Mouse (Mus musculus) limb, embryonic 10.5 days (tissue): ENCODE results near the gene Actbl2. TPM values are rescaled to one million over a fixed set of nuclear protein-coding genes. Genes with fewer than 3 reads are reported as not detected.

ENCODE experiments used
- DNase-seq: peaks from one replicate; pipeline ENCODE4 v3.0.0-alpha.2; 2017; ENCODE audit warnings: low spot score
- H3K27ac ChIP-seq: fragments of 300-500 bp; sonication (generic); 2 replicates; pipeline ENCODE4 v1.5.1; 2016; ENCODE audit warnings: mild to moderate bottlenecking
- H3K27me3 ChIP-seq: fragments of 300-500 bp; sonication (generic); 2 replicates; pipeline ENCODE4 v1.6.1; 2016; ENCODE audit warnings: low read depth, mild to moderate bottlenecking; ENCODE audit not compliant: poor library complexity, severe bottlenecking
- H3K36me3 ChIP-seq: fragments of 300-500 bp; sonication (generic); 2 replicates; pipeline ENCODE4 v1.6.1; 2016; ENCODE audit warnings: mild to moderate bottlenecking, moderate library complexity
- H3K4me1 ChIP-seq: fragments of 300-500 bp; sonication (generic); 2 replicates; pipeline ENCODE4 v1.6.1; 2016
- H3K4me3 ChIP-seq: fragments of 300-500 bp; sonication (generic); 2 replicates; pipeline ENCODE4 v1.5.1; 2016; ENCODE audit warnings: mild to moderate bottlenecking, moderate library complexity
- H3K9me3 ChIP-seq: fragments of 300-500 bp; sonication (generic); replicated peaks from 2 replicates; pipeline ENCODE4 v1.6.1; 2016; ENCODE audit warnings: mild to moderate bottlenecking
- WGBS: fragments of 180-500 bp; shearing (Covaris S2); methylation state at CpG from one replicate; pipeline ENCODE4 v1.1.7; 2016; 5-methylcytosine and 5-hydroxymethylcytosine counted together
- polyA plus RNA-seq: library from polyadenylated mRNA; unstranded; fragments of >200 nt; fragmentation: Nextera tagmentation; extraction: Ambion mirVana; gene quantifications from 2 replicates; pipeline ENCODE4 v1.2.1, GENCODE M21; 2016

Gene Actbl2
- polyA plus RNA-seq, 1 experiment from 2014 or later: not detected

DNA sequence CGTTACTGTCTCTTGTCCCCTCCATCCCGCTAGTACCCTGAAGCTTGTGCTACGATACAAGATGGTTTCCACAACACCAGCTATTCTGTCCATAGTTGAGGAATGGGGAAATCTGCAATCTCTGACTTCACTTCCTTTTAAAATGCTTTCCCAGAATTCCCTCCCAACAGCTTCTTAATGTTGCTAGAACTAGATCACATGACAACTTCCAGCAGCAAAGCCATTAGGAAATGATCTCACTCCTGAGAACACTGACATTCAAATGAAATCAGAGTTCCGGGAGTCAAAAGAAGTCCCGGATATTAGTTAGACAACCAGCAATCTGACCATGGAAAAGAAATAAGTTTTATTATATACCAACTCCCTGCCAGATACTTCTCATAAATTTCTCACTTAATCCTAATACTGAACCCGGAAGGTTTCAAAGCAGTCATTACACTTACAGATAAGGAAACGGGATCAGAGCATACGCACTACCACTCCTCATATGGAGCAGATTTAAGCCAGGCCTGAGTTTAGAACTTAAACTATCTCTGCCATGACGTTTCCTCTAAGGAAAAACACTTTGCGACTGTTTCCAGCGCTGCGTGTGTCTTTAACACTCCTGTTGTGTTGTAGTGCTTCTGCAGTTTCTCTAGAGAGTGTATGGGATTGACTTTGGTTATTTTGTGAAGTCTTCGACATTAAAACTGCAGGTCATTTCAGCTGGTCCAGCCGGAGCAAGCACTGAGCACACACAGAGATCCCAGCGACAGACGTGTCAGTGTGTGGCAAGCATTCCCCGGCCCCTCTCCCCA lies 36.5 kb downstream of the Actbl2 start:
- H3K9me3 ChIP-seq: no peaks in the 10 kb centered on the region
- WGBS: 75% methylated on average over 17 of the region's 17 CpGs
- no peaks in the 10 kb centered on the region for H3K27me3 ChIP-seq
- no peak for DNase-seq
- no peak overlapping the region for H3K4me3 ChIP-seq
- peak overlapping the region; percentile 9; the same call in 1 of the 2 replicates for H3K27ac ChIP-seq
- no peaks in the 10 kb centered on the region for H3K36me3 ChIP-seq
- H3K4me1 ChIP-seq: peaks cover 7% of the 10 kb centered on the region; the same call in 1 of the 2 replicates

DNA sequence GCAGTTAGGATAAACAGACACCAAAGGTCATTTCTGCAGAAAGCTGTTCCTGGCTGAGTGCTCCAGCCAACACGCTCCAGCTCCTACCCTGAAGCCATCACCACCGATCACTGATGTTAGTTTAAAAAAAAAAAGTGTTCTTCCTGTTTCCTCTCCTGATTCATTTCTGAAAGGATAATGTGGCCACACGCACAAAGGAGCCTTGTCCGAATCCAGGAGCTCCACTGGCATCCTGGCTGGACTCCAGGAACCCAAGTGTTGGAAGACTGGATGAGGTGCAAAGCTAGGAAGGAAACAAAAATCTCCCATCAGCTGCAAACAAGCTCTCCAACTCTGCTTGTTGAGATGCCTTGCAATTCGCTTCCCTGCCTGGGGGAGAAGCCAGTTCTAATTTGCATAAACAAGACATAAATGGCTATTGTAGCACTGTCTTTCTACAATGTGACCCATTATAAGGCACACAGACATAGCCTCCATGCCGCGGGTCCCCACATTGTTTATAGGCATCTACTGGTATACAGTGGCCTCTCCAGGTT lies 37.2 kb downstream of the Actbl2 start:
- Histone ChIP-seq H3K9me3 (no peaks in the 10 kb centered on the region), H3K4me3 (no peak overlapping the region), H3K4me1 (peaks cover 7% of the 10 kb centered on the region; the same call in 1 of the 2 replicates), H3K36me3 (no peaks in the 10 kb centered on the region), H3K27ac (peak overlapping the region; percentile 9; the same call in 1 of the 2 replicates), H3K27me3 (no peaks in the 10 kb centered on the region)
- WGBS: 82% methylated on average over 7 of the region's 7 CpGs
- no peak for DNase-seq

DNA sequence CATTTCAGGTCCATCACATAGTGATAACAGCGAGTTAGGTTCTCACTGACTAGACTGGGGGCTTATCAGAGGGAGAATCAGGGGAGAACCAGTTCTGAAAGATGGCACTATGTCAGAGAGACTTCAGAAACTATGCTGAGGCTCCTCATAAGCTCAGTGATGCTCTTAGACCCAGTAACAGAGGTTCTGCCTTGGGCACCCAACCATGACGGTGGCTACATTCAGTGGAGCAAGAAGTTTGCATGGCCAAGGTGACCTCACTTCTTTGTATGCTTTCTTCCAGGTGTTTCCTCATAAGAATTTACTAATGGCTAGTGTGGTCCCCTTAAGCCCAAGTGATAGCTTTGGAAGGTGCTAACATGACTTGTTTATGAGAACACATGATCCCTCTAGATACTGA lies 38.7 kb downstream of the Actbl2 start:
- Histone ChIP-seq H3K27ac (no peak overlapping the region), H3K36me3 (no peaks in the 10 kb centered on the region), H3K27me3 (no peaks in the 10 kb centered on the region), H3K4me1 (peaks cover 7% of the 10 kb centered on the region; the same call in 1 of the 2 replicates), H3K4me3 (no peak overlapping the region), H3K9me3 (no peaks in the 10 kb centered on the region)
- WGBS: 89% methylated on average over 2 of the region's 2 CpGs
- DNase-seq: no peak

DNA sequence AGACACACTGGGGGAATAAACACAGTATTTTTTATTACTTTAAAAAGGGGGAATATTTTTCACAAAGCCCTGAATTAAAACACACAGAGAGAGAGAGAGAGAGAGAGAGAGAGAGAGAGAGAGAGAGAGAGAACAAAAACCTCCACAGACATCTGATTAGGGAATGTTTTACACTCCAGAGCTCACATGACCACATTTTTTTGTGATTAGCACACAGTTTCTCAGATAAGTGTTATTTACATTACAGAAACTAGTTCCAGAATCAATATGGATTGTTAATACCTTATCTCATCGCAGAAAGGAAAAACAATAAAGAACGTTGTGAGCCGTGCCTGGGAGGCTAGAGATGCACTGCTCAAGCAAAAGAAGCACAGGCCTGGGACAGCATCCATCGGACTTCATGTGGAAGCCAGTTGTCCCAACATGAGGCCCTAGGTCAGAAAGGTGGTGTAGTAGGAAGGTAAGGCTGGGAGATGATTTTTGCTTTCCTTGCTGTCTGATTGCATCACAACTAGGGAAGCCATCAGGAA lies 40.2 kb downstream of the Actbl2 start:
- Histone ChIP-seq H3K9me3 (no peaks in the 10 kb centered on the region), H3K36me3 (no peaks in the 10 kb centered on the region), H3K27ac (no peak overlapping the region), H3K27me3 (no peaks in the 10 kb centered on the region), H3K4me1 (peaks cover 7% of the 10 kb centered on the region; the same call in 1 of the 2 replicates), H3K4me3 (no peak overlapping the region)
- 92% methylated on average over 4 of the region's 4 CpGs for WGBS
- DNase-seq: no peak

DNA sequence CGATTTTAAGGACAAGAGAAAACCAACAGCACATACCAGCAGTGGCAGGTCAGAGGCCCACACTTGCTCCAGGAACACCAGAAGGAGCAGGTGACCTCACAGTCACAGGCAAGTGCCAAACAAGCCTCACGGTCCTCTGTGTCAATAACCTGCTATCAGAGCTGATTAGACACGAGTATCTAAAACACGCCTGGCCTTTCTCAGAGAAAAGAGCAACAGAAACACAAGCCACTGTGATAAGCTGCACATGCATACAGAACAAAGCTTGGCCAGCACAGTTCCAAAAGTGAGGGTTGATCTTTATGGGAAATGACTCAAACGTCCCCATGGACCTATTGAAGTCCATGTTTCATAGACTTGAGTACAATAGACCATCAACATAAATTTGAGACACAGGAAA lies 41.2 kb downstream of the Actbl2 start:
- Histone ChIP-seq H3K4me3 (no peak overlapping the region), H3K9me3 (no peaks in the 10 kb centered on the region), H3K27ac (no peak overlapping the region), H3K36me3 (no peaks in the 10 kb centered on the region), H3K27me3 (no peaks in the 10 kb centered on the region), H3K4me1 (peaks cover 7% of the 10 kb centered on the region; the same call in 1 of the 2 replicates)
- 76% methylated on average over 5 of the region's 5 CpGs for WGBS
- DNase-seq: no peak

DNA sequence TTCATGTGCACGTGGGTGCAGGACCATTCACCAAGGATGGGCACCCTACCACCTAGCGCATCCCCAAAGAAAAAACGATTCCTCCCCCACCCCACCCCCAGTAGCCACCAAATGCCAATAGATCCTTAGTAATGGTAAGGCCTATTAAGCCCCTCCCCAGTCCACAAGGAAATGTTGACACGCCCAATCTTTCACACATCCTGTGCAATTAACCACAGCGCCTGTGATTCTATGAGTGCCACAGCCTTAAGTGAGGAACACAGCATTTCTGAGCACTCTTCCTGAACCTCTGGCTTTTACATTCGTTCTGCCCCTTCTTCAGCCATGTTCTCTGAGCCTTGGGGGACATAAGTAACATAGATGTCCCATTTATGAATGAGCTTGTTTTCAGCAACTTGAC lies 42.8 kb downstream of the Actbl2 start:
- Histone ChIP-seq H3K27ac (no peak overlapping the region), H3K27me3 (no peaks in the 10 kb centered on the region), H3K36me3 (no peaks in the 10 kb centered on the region), H3K9me3 (no peaks in the 10 kb centered on the region), H3K4me1 (no peaks in the 10 kb centered on the region), H3K4me3 (no peak overlapping the region)
- WGBS: 86% methylated on average over 6 of the region's 6 CpGs
- DNase-seq: no peak

DNA sequence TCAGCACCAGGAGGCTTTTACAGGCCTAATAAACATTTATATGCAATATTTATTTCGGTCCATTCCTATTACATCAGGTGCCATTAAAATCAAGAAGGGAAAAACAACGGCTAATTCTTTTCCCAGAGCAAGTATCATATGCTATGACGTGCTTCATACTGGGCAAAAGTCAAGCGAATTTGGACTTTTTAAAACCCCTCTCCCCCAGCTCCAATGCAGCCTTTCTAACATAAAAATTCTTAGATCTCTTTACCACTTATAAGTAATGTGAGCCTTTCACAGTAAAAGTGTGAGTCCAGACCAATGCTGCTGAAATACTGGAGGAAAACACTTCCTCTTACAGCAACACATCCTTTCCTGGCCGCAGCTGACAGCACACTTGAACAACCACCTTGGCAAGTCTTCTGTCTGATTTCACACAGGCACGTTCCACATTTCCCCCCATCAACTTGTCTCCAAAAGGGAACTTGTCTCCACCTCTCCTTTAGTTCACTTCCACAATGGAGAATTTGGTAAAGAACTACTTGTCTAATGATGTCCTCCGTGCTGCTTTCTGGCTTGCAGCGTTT lies 44.4 kb downstream of the Actbl2 start:
- no peaks in the 10 kb centered on the region for H3K27me3 ChIP-seq
- no peak overlapping the region for H3K4me3 ChIP-seq
- DNase-seq: no peak
- no peak overlapping the region for H3K27ac ChIP-seq
- no peaks in the 10 kb centered on the region for H3K4me1 ChIP-seq
- no peaks in the 10 kb centered on the region for H3K36me3 ChIP-seq
- no peaks in the 10 kb centered on the region for H3K9me3 ChIP-seq
- 88% methylated on average over 8 of the region's 8 CpGs for WGBS

DNA sequence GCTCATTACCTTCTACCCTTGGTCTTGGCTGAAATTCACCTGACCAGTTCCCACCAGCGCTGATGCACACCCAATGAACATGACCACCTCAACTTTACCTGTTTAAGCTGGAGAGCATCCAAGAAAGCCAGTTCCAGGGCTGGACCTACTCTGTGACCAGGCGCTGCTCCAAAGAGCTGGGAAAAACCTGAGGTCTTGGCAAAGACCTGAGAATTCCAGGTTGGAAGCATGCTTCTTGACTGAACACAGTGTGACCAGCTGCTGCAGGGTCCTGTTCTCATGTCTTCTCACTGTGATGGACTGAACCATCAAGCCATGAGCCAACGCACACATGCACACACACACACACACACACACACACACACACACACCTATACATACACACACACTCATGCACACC lies 46.0 kb downstream of the Actbl2 start:
- Histone ChIP-seq H3K4me1 (no peaks in the 10 kb centered on the region), H3K9me3 (no peaks in the 10 kb centered on the region), H3K4me3 (no peak overlapping the region), H3K36me3 (no peaks in the 10 kb centered on the region), H3K27me3 (no peaks in the 10 kb centered on the region), H3K27ac (no peak overlapping the region)
- no peak for DNase-seq
- WGBS: 86% methylated on average over 3 of the region's 3 CpGs

DNA sequence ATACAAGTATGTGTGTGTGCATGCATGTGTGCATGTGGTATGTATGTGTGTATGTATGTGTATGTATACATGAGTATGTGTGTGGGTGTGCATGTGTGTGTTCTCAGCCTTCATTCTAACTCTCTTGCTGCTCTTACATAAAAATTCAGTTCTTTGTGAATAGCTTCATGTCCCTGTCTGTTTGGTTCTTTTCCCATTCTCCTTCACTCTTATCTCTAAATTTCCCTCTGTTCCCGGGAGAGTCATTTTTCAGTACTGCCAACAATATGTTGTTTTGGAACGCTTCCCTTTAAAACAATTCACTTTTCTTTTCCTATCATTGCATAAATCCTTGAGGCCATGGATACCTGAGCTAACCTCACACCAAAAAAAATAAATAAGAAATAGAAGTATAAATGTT lies 46.6 kb downstream of the Actbl2 start:
- Histone ChIP-seq H3K27me3 (no peaks in the 10 kb centered on the region), H3K9me3 (no peaks in the 10 kb centered on the region), H3K4me1 (no peaks in the 10 kb centered on the region), H3K36me3 (no peaks in the 10 kb centered on the region), H3K4me3 (no peak overlapping the region), H3K27ac (no peak overlapping the region)
- WGBS: 90% methylated on average over 2 of the region's 2 CpGs
- DNase-seq: no peak

DNA sequence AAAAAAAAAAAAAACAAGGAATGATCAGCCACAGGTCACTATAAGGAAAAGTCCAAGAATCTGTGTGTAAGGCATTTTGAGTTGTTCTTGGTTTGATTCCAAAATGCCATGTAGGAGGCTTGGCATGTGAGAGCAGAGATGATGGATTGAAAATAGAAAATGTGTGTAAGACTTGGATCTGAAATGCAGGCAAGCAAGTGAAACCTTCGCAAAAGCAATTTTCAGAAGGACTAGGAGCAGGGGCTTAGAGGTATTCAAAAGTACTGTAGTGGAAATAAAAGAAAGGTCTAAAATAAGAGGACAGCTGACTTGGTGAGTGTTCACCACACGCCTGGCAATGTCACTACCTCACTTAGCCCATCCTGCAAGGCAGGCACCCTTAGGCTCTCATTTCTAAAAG lies 49.4 kb downstream of the Actbl2 start:
- no peaks in the 10 kb centered on the region for H3K9me3 ChIP-seq
- 93% methylated on average over 2 of the region's 2 CpGs for WGBS
- H3K27me3 ChIP-seq: no peaks in the 10 kb centered on the region
- no peaks in the 10 kb centered on the region for H3K4me1 ChIP-seq
- no peaks in the 10 kb centered on the region for H3K36me3 ChIP-seq
- H3K27ac ChIP-seq: no peak overlapping the region
- H3K4me3 ChIP-seq: no peak overlapping the region
- DNase-seq: no peak

DNA sequence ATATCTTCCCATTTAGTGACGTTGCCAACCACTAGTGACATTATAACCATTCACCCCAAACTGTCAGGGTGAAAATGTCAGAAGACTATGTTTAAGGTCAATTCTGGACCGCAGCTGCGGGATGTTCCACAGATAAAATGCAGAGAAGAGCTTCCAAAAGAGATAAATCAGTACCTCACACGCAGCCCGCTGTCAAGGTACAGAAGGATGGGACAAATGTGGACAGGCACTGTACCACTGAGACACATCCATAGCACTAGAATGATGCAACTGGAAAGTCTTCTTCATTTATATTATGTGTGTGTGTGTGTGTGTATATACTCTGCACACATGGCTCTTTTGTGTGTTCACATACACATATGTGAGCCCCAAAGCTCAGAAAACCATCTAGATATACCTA lies 49.9 kb downstream of the Actbl2 start:
- H3K4me3 ChIP-seq: no peak overlapping the region

More for the DNA sequence above, 49.9 kb downstream of the Actbl2 start:
- Histone ChIP-seq H3K27ac (no peak overlapping the region), H3K4me1 (no peaks in the 10 kb centered on the region), H3K27me3 (no peaks in the 10 kb centered on the region), H3K9me3 (no peaks in the 10 kb centered on the region), H3K36me3 (no peaks in the 10 kb centered on the region)
- no peak for DNase-seq
- 90% methylated on average over 5 of the region's 5 CpGs for WGBS
